Mouse (Mus musculus) lung, postnatal 0 days (tissue): ENCODE measurements around the gene Prkag3. TPM values are rescaled to one million over a fixed set of nuclear protein-coding genes. Genes with fewer than 3 reads are reported as not detected.
A peak's percentile ranks its signal among the peaks of the same experiment; 100 is the strongest.

Experiments used
- ATAC-seq: fragments of 200-750 bp; cut with Nextera tagmentation; 2 replicates; pipeline ENCODE4 v1.8.0; 2017; ENCODE audit warnings: moderate library complexity
- DNase-seq: peaks from one replicate; pipeline ENCODE4 v3.0.0-alpha.2; 2016; ENCODE audit warnings: low spot score
- H3K27ac ChIP-seq: fragments of 300-500 bp; sonication (generic); 2 replicates; pipeline ENCODE4 v1.5.1; 2014; ENCODE audit warnings: antibody characterized with exemption, mild to moderate bottlenecking, low read length, mixed read lengths
- H3K27me3 ChIP-seq: fragments of 300-500 bp; sonication (generic); replicated peaks from 2 replicates; pipeline ENCODE4 v1.6.1; 2014; ENCODE audit warnings: low read length, mixed read lengths; ENCODE audit not compliant: insufficient read depth
- H3K36me3 ChIP-seq: fragments of 300-500 bp; sonication (generic); 2 replicates; pipeline ENCODE4 v1.6.1; 2014; ENCODE audit warnings: low read length, mixed read lengths; ENCODE audit not compliant: insufficient read depth
- H3K4me1 ChIP-seq: fragments of 300-500 bp; sonication (generic); 2 replicates; pipeline ENCODE4 v1.6.1; 2014; ENCODE audit warnings: antibody characterized with exemption, low read depth, low read length, mixed read lengths; ENCODE audit not compliant: insufficient read depth
- H3K4me2 ChIP-seq: fragments of 300-500 bp; sonication (generic); replicated peaks from 2 replicates; pipeline ENCODE4 v1.6.1; 2014; ENCODE audit warnings: low read depth, mild to moderate bottlenecking, low read length, moderate library complexity, mixed read lengths
- H3K4me3 ChIP-seq: fragments of 300-500 bp; sonication (generic); 2 replicates; pipeline ENCODE4 v1.5.1; 2014; ENCODE audit warnings: low read depth, low read length
- H3K9ac ChIP-seq: fragments of 300-500 bp; sonication (generic); replicated peaks from 2 replicates; pipeline ENCODE4 v1.6.1; 2014; ENCODE audit warnings: low read depth, mild to moderate bottlenecking
- H3K9me3 ChIP-seq: fragments of 300-500 bp; sonication (generic); 2 replicates; pipeline ENCODE4 v1.6.1; 2016; ENCODE audit warnings: low read length, mixed read lengths
- CTCF ChIP-seq: IDR thresholded peaks from 2 replicates; pipeline ENCODE4 v1.5.1; 2016; ENCODE audit warnings: antibody characterized with exemption, mild to moderate bottlenecking
- EP300 ChIP-seq: IDR thresholded peaks from 2 replicates; pipeline ENCODE4 v1.6.1; 2016; ENCODE audit warnings: antibody characterized with exemption, mild to moderate bottlenecking, control low read depth
- WGBS: fragments of 180-500 bp; shearing (Covaris S2); extraction: QIAGEN DNeasy Blood & Tissue Kit; methylation state at CpG from one replicate; pipeline ENCODE4 v1.1.7; 2014; 5-methylcytosine and 5-hydroxymethylcytosine counted together
- polyA plus RNA-seq: library from polyadenylated mRNA; unstranded; fragments of >200 nt; fragmentation: Nextera tagmentation; extraction: Ambion mirVana; gene quantifications from 2 replicates; pipeline ENCODE4 v1.2.1, GENCODE M21; 2015

Gene Prkag3
- polyA plus RNA-seq, 1 experiment from 2014 or later: 2.6 TPM

GRCm38 (mm10) chr1:74778934-74779486 lies 30.0 kb upstream of the Prkag3 start:
- Histone ChIP-seq H3K9ac (no peak overlapping the region), H3K36me3 (no peaks in the 10 kb centered on the region), H3K4me3 (no peak overlapping the region), H3K4me2 (no peak overlapping the region), H3K27ac (no peak overlapping the region), H3K9me3 (no peaks in the 10 kb centered on the region), H3K27me3 (peaks cover 36% of the 10 kb centered on the region), H3K4me1 (peaks cover 2% of the 10 kb centered on the region; the same call in 1 of the 2 replicates)
- DNase-seq (no peak), ATAC-seq (no peak)
- WGBS: 18% methylated on average over 3 of the region's 3 CpGs
- no peak for TF ChIP-seq EP300
- no peak for TF ChIP-seq CTCF

GRCm38 (mm10) chr1:74775816-74776215 lies 26.8 kb upstream of the Prkag3 start:
- no peak for ATAC-seq
- H3K9me3 ChIP-seq: no peaks in the 10 kb centered on the region
- peaks cover 30% of the 10 kb centered on the region for H3K27me3 ChIP-seq
- H3K27ac ChIP-seq: no peak overlapping the region
- H3K36me3 ChIP-seq: no peaks in the 10 kb centered on the region
- H3K4me2 ChIP-seq: no peak overlapping the region
- 5% methylated on average over 5 of the region's 5 CpGs for WGBS
- no peak overlapping the region for H3K4me3 ChIP-seq
- H3K4me1 ChIP-seq: peaks cover 9% of the 10 kb centered on the region; the same call in 1 of the 2 replicates
- no peak overlapping the region for H3K9ac ChIP-seq
- TF ChIP-seq EP300 (no peak), CTCF (peak; percentile 57)
- no peak for DNase-seq

GRCm38 (mm10) chr1:74774062-74774461 lies 25.0 kb upstream of the Prkag3 start:
- no peak for ATAC-seq
- H3K27me3 ChIP-seq: peaks cover 41% of the 10 kb centered on the region
- TF ChIP-seq CTCF: no peak
- TF ChIP-seq EP300: no peak
- no peak overlapping the region for H3K4me3 ChIP-seq
- H3K36me3 ChIP-seq: no peaks in the 10 kb centered on the region
- H3K27ac ChIP-seq: no peak overlapping the region
- peaks cover 9% of the 10 kb centered on the region for H3K4me1 ChIP-seq
- no peak overlapping the region for H3K9ac ChIP-seq
- WGBS: 23% methylated on average over 7 of the region's 7 CpGs
- H3K4me2 ChIP-seq: no peak overlapping the region
- no peaks in the 10 kb centered on the region for H3K9me3 ChIP-seq
- DNase-seq: no peak

DNA sequence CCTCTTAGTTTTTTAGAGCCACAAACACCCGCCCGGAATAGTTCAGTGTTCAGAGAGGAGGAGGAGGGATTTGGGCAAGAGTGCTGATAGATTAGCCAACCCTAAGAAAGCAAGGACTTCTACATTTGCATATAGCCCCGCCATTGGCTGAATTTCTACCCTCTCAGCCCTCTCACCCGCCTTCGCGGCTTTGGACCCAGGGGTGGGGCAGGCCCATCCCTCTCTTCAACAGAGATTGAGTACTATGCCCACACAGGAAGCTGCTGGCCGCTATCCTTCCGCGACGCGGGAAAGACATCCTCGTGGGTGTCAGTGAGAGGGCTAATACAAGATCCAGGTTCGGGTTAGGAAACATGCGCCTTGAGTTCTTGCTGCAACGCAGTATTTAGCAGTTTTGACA lies 24.1 kb upstream of the Prkag3 start:
- peaks cover 41% of the 10 kb centered on the region for H3K27me3 ChIP-seq
- H3K9me3 ChIP-seq: no peaks in the 10 kb centered on the region
- no peak overlapping the region for H3K27ac ChIP-seq
- TF ChIP-seq EP300 (no peak), CTCF (no peak)
- no peak overlapping the region for H3K9ac ChIP-seq
- no peaks in the 10 kb centered on the region for H3K36me3 ChIP-seq
- peak; percentile 95 for DNase-seq
- ATAC-seq: peak; percentile 96
- H3K4me2 ChIP-seq: peak overlapping the region; percentile 76; the same call in 1 of the 2 replicates
- H3K4me3 ChIP-seq: peak overlapping the region; percentile 12; the same call in 1 of the 2 replicates
- WGBS: 2% methylated on average over 15 of the region's 15 CpGs
- H3K4me1 ChIP-seq: peaks cover 9% of the 10 kb centered on the region

DNA sequence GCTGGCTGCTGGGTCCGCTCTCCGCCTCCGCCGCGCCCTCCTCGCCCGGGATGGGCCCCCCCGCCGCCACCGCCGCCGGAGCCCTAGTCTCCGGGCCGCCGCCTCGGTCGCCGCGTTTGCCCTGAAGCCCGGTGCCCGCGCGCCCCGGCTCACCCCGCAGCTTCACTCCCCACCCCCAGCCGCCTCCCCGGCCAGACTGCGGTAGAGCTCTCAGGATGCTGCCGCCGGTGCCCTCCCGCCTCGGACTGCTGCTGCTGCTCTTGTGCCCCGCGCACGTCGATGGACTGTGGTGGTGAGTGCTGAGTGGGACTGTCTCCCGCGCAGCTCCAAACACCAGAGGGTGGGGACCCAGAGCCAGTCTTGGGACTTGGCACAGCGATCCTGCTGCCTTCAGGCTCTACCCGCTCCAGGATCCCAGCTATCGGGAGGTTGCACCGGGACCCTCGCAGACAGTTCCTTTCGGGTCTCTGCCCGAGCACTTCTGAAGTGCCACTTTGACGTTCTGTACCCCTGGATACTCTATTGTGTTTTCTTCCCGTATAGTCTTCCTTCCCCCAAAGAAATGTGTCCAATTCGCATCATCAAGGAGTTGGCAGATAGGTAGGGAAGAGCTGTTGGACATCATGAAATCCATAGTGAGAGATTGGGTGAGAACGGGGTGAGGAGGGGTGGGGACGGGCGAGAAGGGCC lies 23.1 kb upstream of the Prkag3 start:
- peaks cover 9% of the 10 kb centered on the region for H3K4me1 ChIP-seq
- 2% methylated on average over 27 of the region's 51 CpGs for WGBS
- peaks cover 41% of the 10 kb centered on the region for H3K27me3 ChIP-seq
- TF ChIP-seq CTCF: no peak
- no peak for TF ChIP-seq EP300
- H3K4me2 ChIP-seq: peak overlapping the region; percentile 76
- H3K9me3 ChIP-seq: no peaks in the 10 kb centered on the region
- no peak overlapping the region for H3K27ac ChIP-seq
- no peaks in the 10 kb centered on the region for H3K36me3 ChIP-seq
- peak overlapping the region; percentile 38 for H3K4me3 ChIP-seq
- DNase-seq: no peak
- H3K9ac ChIP-seq: no peak overlapping the region
- 0 out of 2 replicates have a peak, but pooled peaks have one; percentile 3 for ATAC-seq

- Histone ChIP-seq H3K36me3 (no peaks in the 10 kb centered on the region), H3K9me3 (no peaks in the 10 kb centered on the region), H3K4me3 (peak within 1 kb of the TSS; percentile 38), H3K27me3 (peaks cover 41% of the 10 kb centered on the region), H3K4me2 (peak within 1 kb of the TSS; percentile 76), H3K9ac (no peak within 1 kb of the TSS), H3K27ac (no peak within 1 kb of the TSS), H3K4me1 (peaks cover 9% of the 10 kb centered on the region)
- TF ChIP-seq EP300 (no peak), CTCF (no peak)
- no peak for ATAC-seq
- DNase-seq: no peak
- 10% methylated on average over 2 of the region's 8 CpGs for WGBS
Observed at GRCm38 (mm10) chr1:74771845-74771930, 22.7 kb upstream of the Prkag3 start, which contains the start of gene Wnt6. Gene Wnt6, plus strand, starts transcription at chr1:74771892.
